Mouse (Mus musculus) layer of hippocampus, adult 11-12 months (tissue): ENCODE measurements around the gene Tex12.

Source experiments
- DNase-seq: peaks from one replicate; pipeline ENCODE4 v3.0.0; 2022; ENCODE audit warnings: low spot score

Gene Tex12

DNA sequence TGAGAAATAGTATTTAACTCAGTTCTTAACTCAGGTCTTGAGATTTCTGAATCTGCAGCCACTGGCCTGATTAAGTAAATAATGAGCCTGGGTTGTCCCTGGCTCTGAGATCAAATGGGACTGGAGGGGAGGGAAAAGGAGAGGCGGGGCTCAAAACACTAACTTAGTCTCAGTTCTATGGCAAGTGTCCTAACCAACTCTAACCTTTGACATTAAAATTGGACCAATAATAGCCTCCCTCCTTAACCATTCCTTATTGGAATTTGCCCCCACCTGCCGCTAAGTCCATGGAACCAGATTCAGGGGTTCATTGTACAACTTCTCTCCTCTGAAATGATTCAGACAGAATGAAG, 6.1 kb downstream of the Tex12 start, which contains the start of gene Bco2:
Gene Bco2 (minus strand): TSS at position 88 of the 353 bp plus-strand sequence.
- DNase-seq = no peak

DNA sequence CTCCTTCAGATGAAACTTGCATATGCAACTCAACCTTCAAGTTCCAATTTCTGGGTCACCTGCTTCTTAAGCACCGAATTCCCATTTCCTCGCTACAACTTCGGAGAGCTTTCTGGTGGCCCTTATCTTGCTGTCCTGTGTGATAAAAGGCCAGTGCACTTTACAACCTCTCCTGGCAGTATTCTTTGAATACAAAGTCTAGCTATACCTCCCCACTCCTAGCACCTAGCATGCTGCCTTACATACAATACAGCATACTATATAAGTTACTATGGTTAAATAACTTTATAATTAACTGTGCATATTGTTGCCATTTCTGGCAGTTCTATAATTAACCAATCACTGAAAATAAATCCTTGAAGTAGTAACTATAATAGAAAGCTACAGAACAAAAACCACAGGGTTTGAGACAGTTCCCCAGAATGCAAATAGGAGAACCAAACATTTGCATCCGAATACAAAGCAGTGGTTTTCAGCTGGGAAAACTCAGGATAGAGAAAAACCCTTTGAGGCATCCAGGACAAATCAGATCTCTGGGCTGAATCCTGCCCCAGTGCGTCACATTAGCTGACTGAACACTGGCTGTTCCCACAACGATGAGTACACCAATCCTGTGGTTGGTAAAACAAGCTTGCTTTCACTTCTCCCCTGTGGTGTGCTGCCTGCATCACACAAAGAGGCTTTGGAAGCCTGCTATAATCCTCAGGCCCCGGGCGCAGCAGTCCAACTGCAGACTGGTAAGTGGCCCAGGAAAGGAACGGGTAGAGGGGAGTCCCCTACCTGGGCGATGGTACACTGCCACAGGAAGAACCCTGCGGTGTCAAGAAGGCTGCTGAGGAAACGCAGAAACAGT, 6.7 kb downstream of the Tex12 start, which contains the start of gene Il18:
Gene Il18 (plus strand): TSS at position 587 of the 853 bp plus-strand sequence.
- DNase-seq = peak; percentile 81

DNA sequence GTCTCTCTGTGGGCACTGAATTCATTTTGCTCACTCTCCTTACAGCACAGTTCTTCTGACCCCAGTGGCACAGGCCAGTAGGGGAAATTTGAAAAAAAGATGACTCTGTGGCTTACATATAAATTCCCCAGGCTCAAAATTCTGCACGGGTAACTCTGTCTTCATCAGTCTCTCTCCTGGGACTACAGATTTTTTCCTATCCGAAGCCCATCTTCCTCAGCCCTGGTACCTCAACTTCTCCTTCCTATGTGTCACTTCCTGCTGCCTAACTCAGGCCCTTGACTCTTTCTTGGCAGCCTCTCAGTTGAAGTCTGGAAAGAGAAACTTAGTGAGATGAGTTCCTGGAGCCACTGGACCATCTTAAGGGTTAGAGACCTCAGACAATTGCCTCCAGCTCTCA, 7.6 kb downstream of the Tex12 start:
- DNase-seq = no peak

DNA sequence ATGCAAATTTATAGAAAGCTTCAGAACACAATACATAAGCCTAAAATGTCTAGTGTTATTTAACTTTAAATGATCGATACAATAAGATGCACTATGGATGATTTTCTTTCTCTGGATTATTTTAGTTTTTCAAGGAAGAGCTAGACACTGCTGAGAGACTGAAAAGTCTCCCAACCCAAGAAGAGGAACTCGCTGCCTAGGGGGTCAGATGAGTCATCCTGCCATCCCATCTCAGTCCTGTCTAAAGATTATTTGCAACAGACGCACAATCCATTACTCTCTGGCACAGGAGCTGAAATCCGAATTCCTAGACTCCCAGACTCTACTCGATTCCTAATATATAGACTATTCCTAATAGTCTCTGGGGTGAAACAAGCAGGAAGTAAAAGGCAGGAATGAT, 8.9 kb downstream of the Tex12 start:
- no peak for DNase-seq

DNA sequence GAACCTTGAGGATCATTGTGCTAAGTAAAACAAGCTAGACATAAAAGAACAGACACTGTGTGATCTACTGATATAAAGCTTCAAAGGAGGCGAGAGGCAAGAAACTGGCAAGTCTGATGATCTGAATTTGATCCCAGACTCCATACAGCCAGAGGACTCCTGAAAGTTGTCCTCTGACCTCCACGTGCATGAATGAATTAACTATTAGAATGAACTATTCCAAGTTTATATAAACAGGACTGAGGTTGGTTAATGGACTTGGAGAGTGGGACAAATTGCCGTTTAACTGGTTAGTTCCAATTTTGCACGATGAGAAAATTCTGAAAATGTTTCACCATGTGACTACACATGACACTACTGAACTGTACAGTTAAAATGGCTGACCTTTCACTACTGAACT, 12.2 kb downstream of the Tex12 start:
- no peak for DNase-seq

DNA sequence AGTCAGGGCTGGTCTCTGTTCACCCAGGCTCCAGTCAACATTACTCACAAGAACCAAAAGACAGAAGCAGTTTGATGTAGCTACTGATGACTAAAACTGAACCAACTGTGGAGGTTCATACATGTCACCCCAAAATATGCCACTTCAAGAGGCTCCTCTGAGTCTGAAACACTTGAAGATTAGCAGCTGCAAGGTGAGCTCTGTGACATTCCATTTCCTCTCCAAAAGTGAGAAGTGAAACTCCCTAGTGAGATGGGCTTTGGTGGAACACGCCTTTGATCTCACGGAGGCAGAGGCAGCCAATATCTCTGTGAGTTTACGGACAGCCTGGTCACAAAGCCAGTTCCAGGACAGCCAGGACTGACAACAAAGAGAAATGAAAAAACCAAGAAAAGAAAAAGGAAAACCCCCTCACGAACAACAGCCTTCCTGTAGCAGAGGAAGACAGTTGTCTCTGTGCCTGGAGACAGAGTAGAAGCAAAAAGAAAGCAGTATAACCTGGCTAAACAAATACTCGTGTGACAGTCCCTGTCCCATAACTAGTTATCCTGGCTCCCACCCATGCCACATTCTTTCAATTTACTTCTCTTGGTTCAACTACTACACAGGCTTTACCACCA, 13.2 kb downstream of the Tex12 start:
- no peak for DNase-seq

DNA sequence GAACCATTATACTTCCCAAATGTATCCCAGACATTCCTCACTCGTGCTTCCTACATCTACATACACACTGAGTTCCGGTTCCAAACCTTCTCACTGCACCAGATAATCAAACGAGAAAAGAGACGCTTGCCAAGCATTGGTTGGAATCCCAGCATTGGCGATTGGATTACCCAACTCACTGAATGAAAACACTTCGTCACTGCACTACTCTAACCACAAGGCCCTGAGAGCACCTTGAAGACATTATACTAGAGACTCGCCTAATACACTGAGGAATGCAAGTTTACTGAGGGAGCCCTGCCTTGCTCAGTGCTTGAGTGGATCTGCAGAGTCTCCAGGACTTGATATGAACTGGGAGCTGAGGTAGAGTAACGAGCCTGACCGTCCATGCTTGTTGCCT, 18.7 kb downstream of the Tex12 start:
- DNase-seq = no peak

DNA sequence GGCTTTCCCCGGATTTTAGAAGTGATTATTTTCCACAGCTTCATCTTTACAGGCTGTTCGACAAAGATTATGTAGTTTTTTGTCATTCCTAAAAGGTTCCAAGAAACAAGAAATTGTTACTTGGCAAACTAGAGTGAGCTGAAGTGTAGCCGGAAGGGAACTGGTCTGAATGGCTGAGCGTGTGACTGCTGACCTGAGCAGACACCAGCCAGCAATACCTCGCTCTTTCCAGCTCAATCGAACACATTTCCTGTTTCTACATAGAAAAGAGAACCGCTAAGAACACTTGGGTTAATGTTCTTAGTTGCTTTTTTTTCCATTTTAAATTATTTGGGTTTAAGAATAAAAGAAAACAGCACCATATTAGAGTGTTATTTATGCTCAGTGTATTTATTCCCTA, 21.0 kb downstream of the Tex12 start:
- DNase-seq = no peak

DNA sequence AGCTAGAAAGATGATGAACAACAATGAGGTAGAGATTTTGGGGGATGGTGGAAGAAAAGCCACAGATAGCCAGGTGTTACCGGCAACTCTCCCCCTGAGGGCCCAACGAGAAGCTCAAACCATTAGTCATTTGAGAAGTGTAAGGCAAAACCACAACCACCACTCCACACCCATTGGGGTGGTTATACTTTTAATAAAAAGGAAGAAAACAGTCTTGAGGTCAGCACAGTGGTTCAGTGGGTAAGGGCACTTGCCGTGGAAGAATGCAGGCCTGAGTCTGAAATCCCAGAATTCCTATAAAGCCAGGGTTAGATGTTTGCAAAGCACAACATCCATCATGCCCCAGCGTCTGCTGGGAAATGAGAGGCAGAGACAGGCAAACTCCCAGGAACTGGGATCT, 23.8 kb downstream of the Tex12 start:
- no peak for DNase-seq

DNA sequence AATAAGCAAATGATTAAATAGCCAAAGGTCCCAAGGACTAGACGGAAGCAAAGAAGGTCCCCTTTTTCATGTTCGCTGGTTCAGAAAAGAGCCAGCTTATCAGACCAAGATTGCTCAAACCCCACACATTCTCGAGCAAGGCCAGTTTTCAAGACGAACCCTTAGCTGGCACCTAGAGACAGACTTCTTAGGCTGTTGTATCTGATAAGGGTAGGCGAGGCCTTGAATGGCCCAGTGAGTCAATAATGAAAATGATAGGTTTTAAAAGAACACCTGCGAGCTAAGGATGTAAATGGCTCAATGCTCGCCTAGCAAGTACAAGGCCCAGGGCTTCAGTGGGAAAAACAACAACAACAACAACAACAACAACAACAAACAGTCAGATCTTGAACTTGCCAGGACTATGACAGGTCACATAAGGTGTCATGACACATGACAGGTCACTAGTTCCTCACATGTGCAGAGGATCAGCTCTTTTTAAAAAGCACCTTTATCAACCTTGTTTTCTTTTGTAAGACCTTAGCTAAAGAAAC, 24.5 kb downstream of the Tex12 start:
- DNase-seq = no peak

DNA sequence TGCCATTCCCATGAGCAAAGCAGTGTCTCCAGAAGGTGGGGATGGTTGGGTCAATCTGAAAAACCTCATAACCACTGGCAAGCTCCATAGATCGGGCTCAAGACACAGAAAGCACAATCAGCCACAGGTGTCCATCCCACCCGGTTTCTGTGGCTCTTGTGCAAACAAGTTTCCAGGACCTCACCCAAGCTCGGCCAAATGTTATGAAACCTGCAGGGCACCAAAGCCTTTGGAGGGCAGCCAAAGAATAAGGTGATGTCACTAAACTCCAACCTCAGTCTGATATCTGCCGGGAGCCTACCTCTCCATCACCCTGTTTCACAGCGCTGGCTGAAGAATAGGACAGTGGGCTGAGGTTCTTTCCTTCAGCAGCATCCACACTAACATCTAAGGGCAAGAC, 25.2 kb downstream of the Tex12 start:
- DNase-seq = no peak

DNA sequence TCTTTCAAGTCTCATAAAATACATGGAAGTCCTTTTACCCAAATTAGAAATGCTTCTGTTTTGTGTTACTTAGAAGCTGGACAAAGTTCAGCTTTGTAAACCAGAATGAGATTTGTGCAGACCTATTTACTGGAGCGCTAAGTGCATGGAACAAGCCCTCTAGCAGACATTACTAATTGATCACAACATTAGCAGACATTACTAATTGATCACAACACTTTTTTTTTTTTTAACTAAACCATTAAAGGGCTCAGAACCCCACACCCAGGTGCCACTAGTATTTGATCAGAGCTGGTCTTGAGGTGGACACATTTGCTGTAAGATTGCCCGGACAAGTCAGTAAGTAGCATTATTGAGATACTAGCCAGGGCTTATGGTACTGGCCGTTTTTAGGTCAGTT, 27.3 kb downstream of the Tex12 start:
- no peak for DNase-seq

DNA sequence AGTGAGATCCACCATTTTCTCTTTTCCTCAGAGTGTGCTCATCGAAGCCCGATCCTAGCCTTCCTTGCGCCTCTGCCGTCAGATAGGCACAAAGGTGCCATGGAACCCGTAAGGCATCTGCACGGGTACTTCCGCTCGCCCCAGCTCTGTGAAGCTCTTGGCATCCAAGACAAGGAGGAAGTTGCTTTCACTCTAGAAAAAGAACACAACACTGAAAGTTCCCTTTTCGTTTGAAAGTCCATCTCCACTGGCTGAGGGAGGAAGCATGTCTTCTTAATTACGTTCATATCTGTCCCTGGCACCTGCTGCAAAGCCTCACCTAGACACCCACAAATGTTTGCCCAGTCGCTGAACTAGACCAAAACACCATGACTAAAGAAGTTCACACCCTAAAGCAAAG, 27.8 kb downstream of the Tex12 start:
- DNase-seq = no peak

DNA sequence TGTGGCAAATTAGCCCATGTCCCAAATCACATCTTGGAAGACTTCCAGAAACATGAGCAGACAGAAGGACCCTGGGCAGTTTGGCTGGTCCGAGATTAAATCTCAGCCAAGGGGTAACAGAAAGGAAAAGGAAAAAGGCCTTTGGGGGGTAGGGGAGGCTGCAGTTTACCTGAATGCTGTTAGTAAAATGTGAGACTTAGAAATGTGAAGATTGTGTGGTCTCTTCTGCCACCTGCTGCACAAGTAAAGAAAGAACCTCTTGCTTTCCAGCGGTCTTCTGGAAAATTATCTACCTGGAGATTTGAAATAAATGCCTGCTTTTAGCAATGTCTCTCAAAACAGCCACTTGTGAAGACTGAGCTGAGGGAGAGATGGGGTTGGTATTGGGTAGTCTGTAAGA, 30.2 kb downstream of the Tex12 start:
- no peak for DNase-seq

DNA sequence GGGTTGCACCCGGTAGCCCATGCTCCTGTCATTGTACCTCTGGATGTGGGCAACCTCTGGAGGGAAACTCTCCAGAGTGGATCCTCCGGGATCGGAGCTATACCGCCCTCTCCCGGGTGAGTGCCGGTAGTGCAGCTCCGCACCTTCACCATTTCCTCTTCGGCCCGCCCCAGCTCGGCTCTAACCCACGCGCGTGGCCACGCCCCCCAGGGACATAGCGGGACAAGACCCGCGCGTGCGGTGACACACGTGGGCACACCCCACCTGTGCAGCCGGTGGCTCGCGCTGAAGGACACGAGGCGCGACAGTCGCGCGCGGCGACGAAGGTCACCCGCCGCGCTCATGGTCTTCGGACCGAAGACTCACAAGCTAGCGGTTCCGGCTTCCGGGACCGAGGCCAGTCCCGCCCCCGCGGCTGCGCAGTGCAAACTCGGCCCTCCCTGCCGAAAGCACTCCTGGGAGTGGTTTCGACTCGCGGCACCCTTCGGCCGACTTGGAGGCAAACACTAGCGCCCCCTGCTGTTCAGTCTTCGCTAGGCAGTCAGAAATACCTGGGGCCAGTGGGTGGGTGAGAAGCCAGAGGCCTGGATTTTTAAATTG, 32.7 kb downstream of the Tex12 start, which contains the start of gene Pts:
Gene Pts (minus strand): TSS at position 432 of the 600 bp plus-strand sequence.
- peak; percentile 97 for DNase-seq

DNA sequence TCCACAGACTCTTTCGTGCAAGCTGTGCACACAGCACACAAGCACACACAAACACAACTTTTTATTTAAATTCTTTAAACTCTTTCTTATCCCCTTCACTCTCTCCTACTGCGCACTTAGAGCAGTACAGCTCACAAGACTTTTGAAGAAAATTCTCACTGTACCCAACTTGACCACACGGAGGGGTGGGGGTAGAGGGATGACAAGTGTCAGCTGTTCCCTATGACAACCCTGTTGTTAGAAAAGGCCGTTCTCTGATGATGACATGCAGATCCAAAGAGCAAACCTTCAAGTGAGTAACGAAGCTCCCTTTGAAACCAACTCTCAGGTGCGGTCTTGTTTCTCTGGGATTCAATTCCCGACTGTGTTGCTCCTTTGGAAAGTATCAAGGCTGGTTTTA, 33.3 kb downstream of the Tex12 start:
- no peak for DNase-seq

DNA sequence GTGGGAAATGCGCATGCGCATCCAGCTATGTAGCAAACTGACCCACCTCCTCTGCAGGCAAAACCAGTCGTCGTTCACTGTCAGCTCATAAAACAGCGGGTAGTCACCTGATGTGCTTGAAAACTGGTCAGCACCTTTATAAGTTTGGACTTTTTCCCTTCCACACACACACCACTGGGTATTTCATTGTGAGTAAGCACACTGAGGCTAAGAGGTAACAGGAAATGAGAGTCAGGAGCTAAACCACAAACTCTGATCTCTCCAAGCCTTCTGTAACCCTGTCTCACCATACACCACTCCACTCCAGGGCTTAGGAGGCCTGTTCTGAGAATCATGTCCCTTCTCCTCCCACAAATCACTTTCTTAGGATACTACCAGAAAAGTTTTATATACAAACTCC, 35.5 kb downstream of the Tex12 start:
- DNase-seq = no peak

DNA sequence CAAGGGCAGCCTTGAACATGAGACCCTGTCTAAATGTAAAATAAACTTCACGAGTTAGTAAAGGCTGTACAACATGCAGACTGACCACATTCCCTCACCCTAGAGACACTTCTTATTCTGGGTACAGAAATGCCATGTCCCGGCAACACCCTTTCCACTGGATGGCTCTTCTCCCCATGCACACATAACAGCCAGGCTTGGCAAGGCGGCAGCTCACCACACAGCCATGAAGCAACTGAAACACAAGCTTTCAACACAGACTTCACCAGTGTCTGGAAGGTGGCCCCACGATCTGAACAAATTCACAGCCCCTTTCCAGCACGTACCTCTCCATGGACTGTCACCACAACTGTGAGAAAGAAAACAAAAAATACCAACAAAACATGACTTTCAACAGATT, 36.2 kb downstream of the Tex12 start:
- no peak for DNase-seq

DNA sequence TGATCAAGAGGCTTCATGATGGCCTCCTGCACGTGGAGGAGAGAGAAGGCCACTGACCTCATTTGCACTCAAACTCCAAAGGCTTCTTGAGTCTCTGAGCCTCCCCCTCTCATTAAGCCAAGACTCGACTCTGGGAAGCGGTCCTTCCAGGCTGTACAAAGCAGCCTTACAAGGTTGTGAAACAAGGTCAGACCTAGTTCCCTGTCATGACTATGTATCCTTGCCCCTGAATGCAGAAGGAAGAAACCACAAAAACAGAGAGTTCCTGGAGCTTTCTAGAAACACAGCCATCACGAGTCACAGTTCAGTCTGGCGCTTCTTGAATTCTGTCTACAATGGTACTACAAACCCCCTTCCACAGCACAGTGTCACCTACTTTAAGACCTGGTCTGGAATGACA, 38.6 kb downstream of the Tex12 start:
- no peak for DNase-seq

DNA sequence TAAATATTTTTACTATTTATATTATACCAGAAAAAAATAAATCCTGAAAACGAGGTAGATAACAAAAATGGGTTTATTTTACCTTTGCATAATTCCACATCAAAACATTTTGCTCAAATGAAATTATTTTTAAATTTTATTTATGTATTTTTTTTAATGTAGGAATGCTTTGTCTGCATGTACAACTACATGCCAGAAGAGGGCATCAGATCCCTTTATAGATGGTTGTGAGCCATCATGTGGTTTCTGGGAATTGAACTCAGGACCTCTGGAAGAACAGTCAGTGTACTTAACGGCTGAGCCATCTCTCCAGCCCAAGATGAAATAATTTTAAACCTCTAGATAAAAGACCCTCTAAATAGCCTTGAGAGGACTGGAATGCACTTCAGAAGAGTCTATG, 39.6 kb downstream of the Tex12 start:
- no peak for DNase-seq

DNA sequence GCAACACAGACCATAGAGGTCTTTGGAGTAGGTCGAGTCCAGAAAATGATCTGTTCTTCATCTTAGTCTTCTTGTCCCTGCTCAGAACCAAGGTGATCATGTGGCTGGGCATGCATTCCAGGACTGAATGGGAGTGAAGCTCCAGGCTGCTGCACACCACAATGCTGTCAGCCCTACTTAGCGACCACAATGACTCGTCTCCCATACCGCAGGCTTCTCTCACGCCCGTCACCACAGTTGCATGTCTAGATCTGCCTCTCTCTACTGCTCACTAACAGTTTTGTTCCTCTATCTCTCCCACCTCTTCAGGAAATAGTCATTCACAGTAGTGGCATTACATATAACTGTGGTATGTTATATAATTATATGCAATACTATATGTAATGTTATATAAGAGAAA, 40.4 kb downstream of the Tex12 start:
- no peak for DNase-seq

DNA sequence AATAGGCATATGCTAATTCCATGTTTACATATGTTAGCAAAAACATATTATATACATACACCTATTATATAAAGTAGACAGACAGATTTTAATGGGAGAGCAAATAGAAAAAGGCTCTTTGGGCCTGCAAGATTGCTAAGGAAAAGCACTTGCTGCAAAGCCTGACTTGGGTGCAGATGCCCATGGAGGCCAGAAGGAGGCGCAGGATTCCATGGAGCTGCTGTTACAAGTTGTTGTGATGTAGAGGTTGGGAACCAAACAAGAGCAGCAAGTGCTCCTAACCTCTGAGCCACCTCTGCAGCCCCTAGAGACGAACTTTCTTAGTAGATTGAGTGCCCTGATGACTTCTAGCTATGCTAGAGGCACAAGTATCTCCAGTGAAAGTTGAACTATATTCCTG, 42.3 kb downstream of the Tex12 start:
- no peak for DNase-seq

DNA sequence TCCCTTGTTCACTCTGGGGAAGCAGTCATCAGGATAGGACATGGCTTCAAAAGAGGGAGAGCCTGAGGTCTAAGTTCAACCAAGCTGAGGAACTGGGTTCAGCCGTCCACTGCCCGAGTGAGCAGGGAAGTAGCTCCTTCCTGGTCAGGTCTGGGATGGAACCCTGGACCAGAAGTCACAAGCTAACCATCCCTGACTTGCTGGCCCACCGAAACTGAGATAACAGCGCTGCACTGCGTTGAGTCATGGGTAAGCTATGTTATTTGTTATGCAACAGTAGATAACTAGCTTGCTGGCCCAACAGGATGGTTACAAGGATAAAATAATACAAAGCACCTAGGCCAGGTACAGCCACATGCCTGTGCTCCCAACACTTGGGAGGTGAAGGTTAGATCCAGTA, 45.7 kb downstream of the Tex12 start:
- DNase-seq = no peak
